Mouse (Mus musculus) midbrain, postnatal 0 days (tissue): ENCODE measurements around the gene Tbcd. TPM values are rescaled to one million over a fixed set of nuclear protein-coding genes. Genes with fewer than 3 reads are reported as not detected.

Source experiments
- ATAC-seq: fragments of 200-750 bp; cut with Nextera tagmentation; 2 replicates; pipeline ENCODE4 v1.8.0; 2017; ENCODE audit warnings: moderate number of reproducible peaks, mild to moderate bottlenecking, moderate TSS enrichment, moderate library complexity; ENCODE audit not compliant: low FRiP score
- DNase-seq: peaks from one replicate; pipeline ENCODE4 v3.0.0-alpha.2; 2015; ENCODE audit warnings: low spot score
- H3K27ac ChIP-seq: fragments of 300-500 bp; sonication (generic); 2 replicates; pipeline ENCODE4 v1.5.1; 2014; ENCODE audit warnings: low read depth, mild to moderate bottlenecking, low read length, mixed read lengths
- H3K27me3 ChIP-seq: fragments of 300-500 bp; sonication (generic); 2 replicates; pipeline ENCODE4 v1.6.1; 2014; ENCODE audit warnings: low read length, control low read depth, mixed read lengths; ENCODE audit not compliant: insufficient read depth
- H3K36me3 ChIP-seq: fragments of 300-500 bp; sonication (generic); 2 replicates; pipeline ENCODE4 v1.6.1; 2014; ENCODE audit warnings: low read length, control low read depth, mixed read lengths; ENCODE audit not compliant: insufficient read depth
- H3K4me1 ChIP-seq: fragments of 300-500 bp; sonication (generic); 2 replicates; pipeline ENCODE4 v1.6.1; 2014; ENCODE audit warnings: mild to moderate bottlenecking, control low read depth, antibody characterized with exemption, low read length, mixed read lengths; ENCODE audit not compliant: insufficient read depth
- H3K4me2 ChIP-seq: fragments of 300-500 bp; sonication (generic); 2 replicates; pipeline ENCODE4 v1.6.1; 2014; ENCODE audit warnings: low read depth, mild to moderate bottlenecking, low read length, mixed read lengths; ENCODE audit not compliant: poor library complexity, severe bottlenecking
- H3K4me3 ChIP-seq: fragments of 300-500 bp; sonication (generic); 2 replicates; pipeline ENCODE4 v1.5.1; 2014; ENCODE audit warnings: low read depth, mild to moderate bottlenecking, low read length, moderate library complexity
- H3K9ac ChIP-seq: fragments of 300-500 bp; sonication (generic); replicated peaks from 2 replicates; pipeline ENCODE4 v1.6.1; 2014; ENCODE audit warnings: mild to moderate bottlenecking, low read length, moderate library complexity, mixed read lengths; ENCODE audit not compliant: poor library complexity, severe bottlenecking
- H3K9me3 ChIP-seq: fragments of 300-500 bp; sonication (generic); 2 replicates; pipeline ENCODE4 v1.6.1; 2016; ENCODE audit warnings: low read length, control low read depth
- CTCF ChIP-seq: IDR thresholded peaks from 2 replicates; pipeline ENCODE4 v1.5.1; 2016; ENCODE audit warnings: antibody characterized with exemption, mild to moderate bottlenecking
- WGBS: fragments of 180-500 bp; shearing (Covaris S2); extraction: QIAGEN DNeasy Blood & Tissue Kit; methylation state at CpG from one replicate; pipeline ENCODE4 v1.1.7; 2014; 5-methylcytosine and 5-hydroxymethylcytosine counted together
- polyA plus RNA-seq: library from polyadenylated mRNA; unstranded; fragments of >200 nt; fragmentation: Nextera tagmentation; extraction: Ambion mirVana; gene quantifications from 2 replicates; pipeline ENCODE4 v1.2.1, GENCODE M21; 2015
- total RNA-seq: library from RNA; depleted of rRNA; stranded (reverse); fragments of >200 nt; gene quantifications from 2 replicates; pipeline ENCODE4 v1.2.3, GENCODE M21; 2014

Tbcd gene
- total and polyA plus RNA-seq, 2 experiments from 2014 or later, result 56.5 to 87.9 TPM

GRCm38 (mm10) chr11:121434156-121435155 is 17.3 kb upstream of the Tbcd start, which contains the start of gene Fn3k:
Fn3k (plus strand) TSS chr11:121434913.
- peaks cover 12% of the 10 kb centered on the region for H3K4me1 ChIP-seq
- H3K27me3 ChIP-seq, result no peaks in the 10 kb centered on the region
- WGBS, result 3% methylated on average over 30 of the region's 30 CpGs
- H3K9ac ChIP-seq, result peak within 1 kb of the TSS; percentile 58
- H3K4me2 ChIP-seq, result peak within 1 kb of the TSS; percentile 84
- DNase-seq (peak; percentile 91), ATAC-seq (peak; percentile 96)
- peak within 1 kb of the TSS; percentile 48 for H3K27ac ChIP-seq
- TF ChIP-seq CTCF, result no peak
- no peaks in the 10 kb centered on the region for H3K9me3 ChIP-seq
- peak within 1 kb of the TSS; percentile 47 for H3K4me3 ChIP-seq
- H3K36me3 ChIP-seq, result peaks cover 6% of the 10 kb centered on the region; the same call in 1 of the 2 replicates

GRCm38 (mm10) chr11:121437236-121437635 is 14.5 kb upstream of the Tbcd start:
- ATAC-seq, result no peak

GRCm38 (mm10) chr11:121439686-121440292 is 12.0 kb upstream of the Tbcd start:
- no peaks in the 10 kb centered on the region for H3K4me1 ChIP-seq
- DNase-seq (no peak), ATAC-seq (no peak)
- no peak overlapping the region for H3K4me2 ChIP-seq
- WGBS, result 67% methylated on average over 5 of the region's 5 CpGs
- H3K36me3 ChIP-seq, result no peaks in the 10 kb centered on the region
- H3K27me3 ChIP-seq, result no peaks in the 10 kb centered on the region
- no peak overlapping the region for H3K27ac ChIP-seq
- no peak for TF ChIP-seq CTCF
- H3K9me3 ChIP-seq, result no peaks in the 10 kb centered on the region
- no peak overlapping the region for H3K4me3 ChIP-seq
- no peak overlapping the region for H3K9ac ChIP-seq

More at GRCm38 (mm10) chr11:121437236-121437635, 14.5 kb upstream of the Tbcd start:
- TF ChIP-seq CTCF, result no peak
- H3K36me3 ChIP-seq, result no peaks in the 10 kb centered on the region
- no peak overlapping the region for H3K27ac ChIP-seq
- H3K9me3 ChIP-seq, result no peaks in the 10 kb centered on the region
- no peak overlapping the region for H3K9ac ChIP-seq
- no peak overlapping the region for H3K4me2 ChIP-seq
- WGBS, result 78% methylated on average over 5 of the region's 5 CpGs
- no peak overlapping the region for H3K4me3 ChIP-seq
- no peak for DNase-seq
- peaks cover 12% of the 10 kb centered on the region for H3K4me1 ChIP-seq
- H3K27me3 ChIP-seq, result no peaks in the 10 kb centered on the region

GRCm38 (mm10) chr11:121441653-121442052 is 10.1 kb upstream of the Tbcd start:
- no peaks in the 10 kb centered on the region for H3K27me3 ChIP-seq
- WGBS, result 92% methylated on average over 4 of the region's 4 CpGs
- no peak overlapping the region for H3K4me2 ChIP-seq
- no peaks in the 10 kb centered on the region for H3K9me3 ChIP-seq
- no peaks in the 10 kb centered on the region for H3K4me1 ChIP-seq
- no peak overlapping the region for H3K9ac ChIP-seq
- H3K27ac ChIP-seq, result no peak overlapping the region
- H3K4me3 ChIP-seq, result no peak overlapping the region
- no peaks in the 10 kb centered on the region for H3K36me3 ChIP-seq
- ATAC-seq (no peak), DNase-seq (no peak)
- no peak for TF ChIP-seq CTCF

- Histone ChIP-seq H3K4me2 (no peak overlapping the region), H3K27ac (no peak overlapping the region), H3K9ac (no peak overlapping the region), H3K27me3 (no peaks in the 10 kb centered on the region), H3K36me3 (no peaks in the 10 kb centered on the region), H3K9me3 (no peaks in the 10 kb centered on the region), H3K4me1 (no peaks in the 10 kb centered on the region), H3K4me3 (no peak overlapping the region)
- no peak for ATAC-seq
- no peak for TF ChIP-seq CTCF
- WGBS, result 80% methylated on average over 2 of the region's 2 CpGs
- DNase-seq, result no peak
These were observed 9.7 kb upstream of the Tbcd start for GRCm38 (mm10) chr11:121442076-121442475.
